Mouse (Mus musculus): ENCODE measurements around the gene Sf3b3. TPM values are rescaled to one million over a fixed set of nuclear protein-coding genes. Genes with fewer than 3 reads are reported as not detected.
A peak's percentile ranks its signal among the peaks of the same experiment; 100 is the strongest.

Gene Sf3b3
- total and polyA plus RNA-seq, 3 experiments: 167 to 224 (median 170) TPM

DNA sequence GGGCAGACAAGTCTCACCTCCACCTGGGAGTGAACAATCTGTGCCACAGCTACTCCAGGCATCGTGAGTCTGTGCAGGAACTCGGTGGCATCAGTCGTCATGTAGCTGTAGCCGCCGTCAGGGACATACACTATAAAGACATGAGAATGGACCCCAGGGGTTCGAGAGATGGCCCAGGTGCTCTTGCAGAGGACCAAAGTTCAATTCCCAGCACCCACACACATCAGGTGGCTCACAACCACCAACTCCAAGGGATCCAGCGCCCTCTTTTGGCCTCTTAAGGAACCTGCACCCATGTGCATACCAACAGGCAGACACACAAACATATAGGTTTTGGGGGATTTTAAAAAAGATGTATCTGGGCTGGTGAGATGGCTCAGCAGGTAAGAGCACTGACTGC is 45.5 kb upstream of the Sf3b3 start:
- Histone ChIP-seq H3K27me3 (ENCODE audit: control insufficient read depth in 1 of 2, insufficient read depth in 2 of 2, low read length in 2 of 2) (no peaks in the 10 kb centered on the region), H3K4me1 (ENCODE audit: control insufficient read depth in 1 of 2, insufficient read depth in 2 of 2, low read length in 2 of 2) (no peaks in the 10 kb centered on the region), H3K36me3 (ENCODE audit: control insufficient read depth in 1 of 2, insufficient read depth in 2 of 2, low read length in 2 of 2) (no peaks in the 10 kb centered on the region), H3K27ac (ENCODE audit: control insufficient read depth, low read depth, low read length) (no peak overlapping the region), H3K79me2 (ENCODE audit: control insufficient read depth, insufficient read depth, low read length, poor library complexity) (no peaks in the 10 kb centered on the region), H3K9ac (ENCODE audit: control insufficient read depth, low read depth, low read length, poor library complexity, severe bottlenecking) (no peak overlapping the region), H3K4me3 (ENCODE audit: control insufficient read depth in 1 of 2, insufficient read depth in 1 of 2, low read depth in 2 of 2, low read length in 2 of 2) (no peak overlapping the region), H3K9me3 (replicated peaks; ENCODE audit: insufficient read depth, low read length) (no peaks in the 10 kb centered on the region)
- TF ChIP-seq CHD2 (IDR thresholded peaks at IDR 0.05; ENCODE audit: low read length): no peak
- TF ChIP-seq TCF12 (IDR thresholded peaks at IDR 0.05; ENCODE audit: low read depth, low read length): no peak
- TF ChIP-seq ZMIZ1 (IDR thresholded peaks at IDR 0.05; ENCODE audit: low read depth, low read length): no peak
- no peak for TF ChIP-seq USF1 (IDR thresholded peaks at IDR 0.05; ENCODE audit: low read depth, low read length)
- no peak for TF ChIP-seq ZKSCAN1 (IDR thresholded peaks at IDR 0.05; ENCODE audit: low read depth, low read length)
- TF ChIP-seq UBTF (IDR thresholded peaks at IDR 0.05; ENCODE audit: borderline replicate concordance, insufficient read depth, low read depth, low read length): no peak
- TF ChIP-seq ZC3H11A (IDR thresholded peaks at IDR 0.05; ENCODE audit: low read depth, low read length): no peak
- no peak for TF ChIP-seq TAL1 (IDR thresholded peaks at IDR 0.05; ENCODE audit: low read length)
- TF ChIP-seq BHLHE40 (IDR thresholded peaks at IDR 0.05; ENCODE audit: borderline replicate concordance, low read depth, low read length): no peak
- TF ChIP-seq MAFK (IDR thresholded peaks at IDR 0.05; ENCODE audit: borderline replicate concordance, low read depth, low read length): no peak
- no peak for TF ChIP-seq ETS1 (IDR thresholded peaks at IDR 0.05; ENCODE audit: low read depth, low read length)
- TF ChIP-seq MEF2A (IDR thresholded peaks at IDR 0.05; ENCODE audit: extremely low read depth, insufficient replicate concordance, low read depth, low read length, poor library complexity, severe bottlenecking): no peak
- no peak for TF ChIP-seq MYB (IDR thresholded peaks at IDR 0.05; ENCODE audit: low read depth, low read length)
- TF ChIP-seq RAD21 (IDR thresholded peaks at IDR 0.05; ENCODE audit: low read depth, low read length): peak; percentile 13
- no peak for TF ChIP-seq NRF1 (IDR thresholded peaks at IDR 0.05; ENCODE audit: insufficient read depth, low read depth, low read length, poor library complexity, severe bottlenecking)
- no peak for TF ChIP-seq MAX (IDR thresholded peaks at IDR 0.05; ENCODE audit: low read length)
- TF ChIP-seq EP300 (IDR thresholded peaks at IDR 0.05; ENCODE audit: low read depth in 1 of 2, low read length in 2 of 2): no peak
- peak; percentile 6 to 31 (median 23); a peak in 4 of 6 replicates for TF ChIP-seq CTCF (IDR thresholded peaks at IDR 0.05 in 2 of 3, conservative IDR thresholded peaks at IDR 0.05 in 1 of 3; ENCODE audit: control insufficient read depth in 1 of 3, insufficient read depth in 1 of 3, low read depth in 2 of 3, low read length in 3 of 3, poor library complexity in 1 of 3, severe bottlenecking in 1 of 3)
- peak; percentile 11; the same call in 1 of the 2 replicates for TF ChIP-seq SMC3 (IDR thresholded peaks at IDR 0.05; ENCODE audit: low read depth, low read length)
- TF ChIP-seq TBP (IDR thresholded peaks at IDR 0.05; ENCODE audit: low read depth, low read length): no peak
- TF ChIP-seq KAT2A (conservative IDR thresholded peaks at IDR 0.05; ENCODE audit: low read depth, low read length): no peak
- TF ChIP-seq MAZ (IDR thresholded peaks at IDR 0.05; ENCODE audit: low read depth, low read length): no peak
- no peak for TF ChIP-seq POLR2A (IDR thresholded peaks at IDR 0.05; ENCODE audit: control insufficient read depth in 1 of 2, insufficient read depth in 1 of 2, low read depth in 1 of 2, low read length in 2 of 2, poor library complexity in 1 of 2)
- TF ChIP-seq ELF1 (IDR thresholded peaks at IDR 0.05; ENCODE audit: low read depth, low read length): no peak
- DNase-seq (ENCODE audit: low read depth, low spot score): no peak
